Mouse (Mus musculus) limb, embryonic 13.5 days (tissue): ENCODE measurements around the gene Mrfap1. TPM values are rescaled to one million over a fixed set of nuclear protein-coding genes. Genes with fewer than 3 reads are reported as not detected.

Source experiments
- ATAC-seq: fragments of 200-750 bp; cut with Nextera tagmentation; 2 replicates; pipeline ENCODE4 v1.8.0; 2017; ENCODE audit warnings: low read depth, moderate number of reproducible peaks, moderate TSS enrichment; ENCODE audit not compliant: low FRiP score
- H3K27ac ChIP-seq: fragments of 300-500 bp; sonication (generic); 2 replicates; pipeline ENCODE4 v1.5.1; 2015; ENCODE audit warnings: inconsistent platforms, mild to moderate bottlenecking, moderate library complexity
- H3K27me3 ChIP-seq: fragments of 300-500 bp; sonication (generic); 2 replicates; pipeline ENCODE4 v1.6.1; 2015; ENCODE audit warnings: mild to moderate bottlenecking, inconsistent platforms
- H3K36me3 ChIP-seq: fragments of 300-500 bp; sonication (generic); 2 replicates; pipeline ENCODE4 v1.6.1; 2015; ENCODE audit warnings: inconsistent platforms, mild to moderate bottlenecking, moderate library complexity
- H3K4me1 ChIP-seq: fragments of 300-500 bp; sonication (generic); 2 replicates; pipeline ENCODE4 v1.6.1; 2015; ENCODE audit warnings: inconsistent platforms
- H3K4me2 ChIP-seq: fragments of 300-500 bp; sonication (generic); replicated peaks from 2 replicates; pipeline ENCODE4 v1.6.1; 2015; ENCODE audit warnings: inconsistent platforms, mild to moderate bottlenecking, moderate library complexity
- H3K4me3 ChIP-seq: fragments of 300-500 bp; sonication (generic); 2 replicates; pipeline ENCODE4 v1.5.1; 2015; ENCODE audit warnings: moderate library complexity, mild to moderate bottlenecking, inconsistent platforms
- H3K9ac ChIP-seq: fragments of 300-500 bp; sonication (generic); 2 replicates; pipeline ENCODE4 v1.6.1; 2015; ENCODE audit warnings: mild to moderate bottlenecking, inconsistent platforms
- H3K9me3 ChIP-seq: fragments of 300-500 bp; sonication (generic); 2 replicates; pipeline ENCODE4 v1.6.1; 2016; ENCODE audit warnings: inconsistent platforms
- WGBS: fragments of 180-500 bp; shearing (Covaris S2); methylation state at CpG from one replicate; pipeline ENCODE4 v1.1.7; 2015; 5-methylcytosine and 5-hydroxymethylcytosine counted together
- polyA plus RNA-seq: library from polyadenylated mRNA; unstranded; fragments of >200 nt; fragmentation: Nextera tagmentation; extraction: Ambion mirVana; gene quantifications from 2 replicates; pipeline ENCODE4 v1.2.1, GENCODE M21; 2015

The Mrfap1 gene
- polyA plus RNA-seq, 1 experiment from 2014 or later, result 546 TPM

DNA sequence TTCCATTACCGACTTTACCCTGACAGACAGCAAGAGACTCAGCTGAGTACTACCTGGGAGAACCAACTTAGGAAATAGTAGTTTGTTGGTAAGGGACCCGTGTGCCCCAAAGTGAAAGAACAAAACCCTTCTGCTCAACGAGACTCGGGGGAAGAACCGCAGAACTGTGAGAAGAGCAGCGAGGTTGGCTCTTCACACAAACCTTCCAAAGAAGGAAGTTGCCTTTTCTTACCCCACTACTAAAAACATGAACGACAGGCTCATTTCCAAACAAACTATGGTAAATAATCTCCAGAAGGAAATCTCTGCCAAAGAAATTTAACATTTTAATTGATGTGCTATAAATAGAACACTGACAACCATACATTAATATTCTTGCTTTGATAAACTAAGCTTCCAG is 49.5 kb downstream of the Mrfap1 start:
- Histone ChIP-seq H3K36me3 (peaks cover 3% of the 10 kb centered on the region; the same call in 1 of the 2 replicates), H3K4me3 (peak overlapping the region; percentile 99), H3K4me1 (peaks cover 15% of the 10 kb centered on the region), H3K27ac (no peak overlapping the region), H3K27me3 (peaks cover 6% of the 10 kb centered on the region; the same call in 1 of the 2 replicates), H3K4me2 (peak overlapping the region; percentile 95), H3K9me3 (no peaks in the 10 kb centered on the region), H3K9ac (no peak overlapping the region)
- 82% methylated on average over 7 of the region's 7 CpGs for WGBS
- ATAC-seq, result no peak

Other genes starting within 250 kb of the Mrfap1 start
- 38.1 and 38.2 TPM in 2 replicates for gene Tbc1d14, start 203.5 kb downstream of the Mrfap1 start, polyA plus RNA-seq
- gene D5Ertd579e, start 100.7 kb downstream of the Mrfap1 start, polyA plus RNA-seq, result 20.6 and 21.4 TPM in 2 replicates
- gene Bloc1s4, start 48.1 kb downstream of the Mrfap1 start, polyA plus RNA-seq, result 28.2 and 29.5 TPM in 2 replicates
- gene Man2b2, start 33.9 kb upstream of the Mrfap1 start, polyA plus RNA-seq, result 9.4 and 11.0 TPM in 2 replicates
- gene Ppp2r2c, start 71.7 kb upstream of the Mrfap1 start, polyA plus RNA-seq, result 0.10 and 0.15 TPM in 2 replicates
- gene Wfs1, start 192.4 kb upstream of the Mrfap1 start, polyA plus RNA-seq, result 10.4 and 10.9 TPM in 2 replicates